Mouse (Mus musculus) myocyte (in vitro differentiated cells): ENCODE measurements around the gene Tfap2b. TPM values are rescaled to one million over a fixed set of nuclear protein-coding genes. Genes with fewer than 3 reads are reported as not detected.

Source experiments
- H3K27me3 ChIP-seq: one replicate; pipeline ENCODE4 v1.6.1; 2011; ENCODE audit not compliant: control insufficient read depth, insufficient read depth, insufficient read length
- H3K36me3 ChIP-seq: one replicate; pipeline ENCODE4 v1.6.1; 2011; ENCODE audit not compliant: control insufficient read depth, insufficient read depth
- H3K4me2 ChIP-seq: one replicate; pipeline ENCODE4 v1.6.1; 2011; ENCODE audit warnings: low read depth, control low read depth
- H3K4me3 ChIP-seq: one replicate; pipeline ENCODE4 v1.5.1; 2011; ENCODE audit warnings: mild to moderate bottlenecking, control low read depth, moderate library complexity
- H3K79me2 ChIP-seq: one replicate; pipeline ENCODE4 v1.6.1; 2011; ENCODE audit not compliant: control insufficient read depth, insufficient read depth
- H3ac ChIP-seq: one replicate; pipeline ENCODE4 v1.6.1; 2011; ENCODE audit not compliant: control insufficient read depth, insufficient read length
- CEBPB ChIP-seq: IDR thresholded peaks from 2 replicates; pipeline ENCODE4 v1.6.1; 2011; ENCODE audit warnings: mild to moderate bottlenecking, moderate library complexity; ENCODE audit not compliant: poor library complexity, insufficient read depth, severe bottlenecking
- E2F4 ChIP-seq: IDR thresholded peaks from one replicate; pipeline ENCODE4 v1.6.1; 2011; ENCODE audit warnings: mild to moderate bottlenecking, control low read depth, moderate library complexity; ENCODE audit not compliant: insufficient read depth
- MAX ChIP-seq: IDR thresholded peaks from one replicate; pipeline ENCODE4 v1.6.1; 2011; ENCODE audit warnings: low read depth, mild to moderate bottlenecking, control low read depth
- MYOD1 ChIP-seq, 3 experiments: IDR thresholded peaks; one replicate each; pipeline ENCODE4 v1.6.1; 2011; ENCODE audit warnings: control low read depth in 2 of 3, low read depth in 2 of 3, mild to moderate bottlenecking in 2 of 3, moderate library complexity in 1 of 3; ENCODE audit not compliant: insufficient read length in 2 of 3, control insufficient read depth in 1 of 3
- MYOG ChIP-seq, 3 experiments: IDR thresholded peaks; one replicate each; pipeline ENCODE4 v1.6.1; 2011; ENCODE audit warnings: control low read depth in 2 of 3, low read depth in 2 of 3, mild to moderate bottlenecking in 2 of 3; ENCODE audit not compliant: insufficient read length in 2 of 3, control insufficient read depth in 1 of 3, insufficient read depth in 1 of 3
- POLR2A ChIP-seq: IDR thresholded peaks from one replicate; pipeline ENCODE4 v1.6.1; 2011; ENCODE audit warnings: low read depth, mild to moderate bottlenecking, control low read depth, moderate library complexity; ENCODE audit not compliant: insufficient read length
- POLR2AphosphoS2 ChIP-seq: IDR thresholded peaks from one replicate; pipeline ENCODE4 v1.6.1; 2011; ENCODE audit warnings: low read depth, control low read depth; ENCODE audit not compliant: insufficient read length
- REST ChIP-seq: IDR thresholded peaks from one replicate; pipeline ENCODE4 v1.6.1; 2011; ENCODE audit warnings: mild to moderate bottlenecking, control low read depth, moderate library complexity; ENCODE audit not compliant: insufficient read depth, insufficient read length
- SRF ChIP-seq: IDR thresholded peaks from one replicate; pipeline ENCODE4 v1.6.1; 2011; ENCODE audit warnings: low read depth; ENCODE audit not compliant: control insufficient read depth, insufficient read length
- TCF12 ChIP-seq: IDR thresholded peaks from one replicate; pipeline ENCODE4 v1.6.1; 2011; ENCODE audit warnings: mild to moderate bottlenecking, control low read depth; ENCODE audit not compliant: poor library complexity, insufficient read depth, severe bottlenecking
- TCF3 ChIP-seq: IDR thresholded peaks from one replicate; pipeline ENCODE4 v1.6.1; 2011; ENCODE audit warnings: low read depth, control low read depth; ENCODE audit not compliant: insufficient read length
- USF1 ChIP-seq: IDR thresholded peaks from one replicate; pipeline ENCODE4 v1.6.1; 2011; ENCODE audit warnings: low read depth, mild to moderate bottlenecking, control low read depth, moderate library complexity
- polyA plus RNA-seq: library from polyadenylated mRNA; unstranded; fragments of >200 nt; fragmentation: generic; extraction: Trizol; gene quantifications from one replicate; pipeline ENCODE4 v1.2.1, GENCODE M21; 2012; ENCODE audit warnings: missing spikeins

Gene Tfap2b
- polyA plus RNA-seq, 1 experiment, result not detected

GRCm38 (mm10) chr1:19218221-19218620, 9.5 kb downstream of the Tfap2b start:
- no peak overlapping the region for H3K4me3 ChIP-seq
- TF ChIP-seq USF1, result no peak
- no peak for TF ChIP-seq TCF12
- TF ChIP-seq POLR2AphosphoS2, result no peak
- TF ChIP-seq CEBPB, result no peak
- no peak for TF ChIP-seq TCF3
- TF ChIP-seq SRF, result no peak
- no peak overlapping the region for H3ac ChIP-seq
- H3K79me2 ChIP-seq, result no peaks in the 10 kb centered on the region
- H3K36me3 ChIP-seq, result no peaks in the 10 kb centered on the region
- no peaks in the 10 kb centered on the region for H3K27me3 ChIP-seq
- no peak overlapping the region for H3K4me2 ChIP-seq

- TF ChIP-seq MAX, result no peak
- H3K36me3 ChIP-seq, result no peaks in the 10 kb centered on the region
- H3K79me2 ChIP-seq, result no peaks in the 10 kb centered on the region
- no peak overlapping the region for H3K4me3 ChIP-seq
- no peak overlapping the region for H3K4me2 ChIP-seq
- no peaks in the 10 kb centered on the region for H3K27me3 ChIP-seq
- H3ac ChIP-seq, result no peak overlapping the region
Observed at GRCm38 (mm10) chr1:19219381-19219780, 10.7 kb downstream of the Tfap2b start.

- Histone ChIP-seq H3K79me2 (no peaks in the 10 kb centered on the region), H3K4me3 (no peak overlapping the region), H3ac (no peak overlapping the region), H3K4me2 (no peak overlapping the region), H3K36me3 (no peaks in the 10 kb centered on the region), H3K27me3 (no peaks in the 10 kb centered on the region)
- TF ChIP-seq USF1 (no peak), POLR2AphosphoS2 (no peak), CEBPB (no peak), TCF12 (no peak), REST (no peak), MAX (no peak), SRF (no peak), POLR2A (no peak), TCF3 (no peak), MYOG (IDR thresholded peaks at IDR 0.05; ENCODE audit: control insufficient read depth in 1 of 3, insufficient read depth in 1 of 3, insufficient read length in 2 of 3, low read depth in 2 of 3) (no peak), E2F4 (no peak), MYOD1 (IDR thresholded peaks at IDR 0.05; ENCODE audit: control insufficient read depth in 1 of 3, insufficient read length in 2 of 3, low read depth in 2 of 3) (no peak)
Observed at GRCm38 (mm10) chr1:19220564-19220963, 11.8 kb downstream of the Tfap2b start.

- TF ChIP-seq MYOD1 (IDR thresholded peaks at IDR 0.05; ENCODE audit: control insufficient read depth in 1 of 3, insufficient read length in 2 of 3, low read depth in 2 of 3) (no peak), TCF3 (no peak), SRF (no peak), TCF12 (no peak), CEBPB (no peak), E2F4 (no peak)
- H3K4me2 ChIP-seq, result no peak overlapping the region
- no peak overlapping the region for H3K4me3 ChIP-seq
- no peaks in the 10 kb centered on the region for H3K36me3 ChIP-seq
- no peak overlapping the region for H3ac ChIP-seq
- H3K27me3 ChIP-seq, result no peaks in the 10 kb centered on the region
- H3K79me2 ChIP-seq, result no peaks in the 10 kb centered on the region
Observed at GRCm38 (mm10) chr1:19221601-19222000, 12.9 kb downstream of the Tfap2b start.

GRCm38 (mm10) chr1:19226699-19227098, 18.0 kb downstream of the Tfap2b start:
- no peak overlapping the region for H3ac ChIP-seq
- no peaks in the 10 kb centered on the region for H3K27me3 ChIP-seq
- H3K79me2 ChIP-seq, result no peaks in the 10 kb centered on the region
- no peak overlapping the region for H3K4me3 ChIP-seq
- TF ChIP-seq TCF3 (no peak), POLR2AphosphoS2 (no peak), POLR2A (no peak), SRF (no peak)
- no peak overlapping the region for H3K4me2 ChIP-seq
- H3K36me3 ChIP-seq, result no peaks in the 10 kb centered on the region

- H3K27me3 ChIP-seq, result no peaks in the 10 kb centered on the region
- no peaks in the 10 kb centered on the region for H3K36me3 ChIP-seq
- H3K4me2 ChIP-seq, result no peak overlapping the region
- no peak overlapping the region for H3ac ChIP-seq
- H3K4me3 ChIP-seq, result no peak overlapping the region
- H3K79me2 ChIP-seq, result no peaks in the 10 kb centered on the region
- TF ChIP-seq TCF12, result no peak
- no peak for TF ChIP-seq MYOD1 (IDR thresholded peaks at IDR 0.05; ENCODE audit: control insufficient read depth in 1 of 3, insufficient read length in 2 of 3, low read depth in 2 of 3)
- TF ChIP-seq SRF, result no peak
- no peak for TF ChIP-seq USF1
- TF ChIP-seq E2F4, result no peak
- TF ChIP-seq MYOG (IDR thresholded peaks at IDR 0.05; ENCODE audit: control insufficient read depth in 1 of 3, insufficient read depth in 1 of 3, insufficient read length in 2 of 3, low read depth in 2 of 3), result no peak
- no peak for TF ChIP-seq TCF3
- TF ChIP-seq POLR2AphosphoS2, result no peak
- no peak for TF ChIP-seq MAX
- no peak for TF ChIP-seq REST
- TF ChIP-seq POLR2A, result no peak
- TF ChIP-seq CEBPB, result no peak
Observed at GRCm38 (mm10) chr1:19230926-19231573, 22.3 kb downstream of the Tfap2b start.
